Mouse (Mus musculus) embryonic facial prominence, embryonic 15.5 days (tissue): ENCODE results near the gene Rasal3. TPM values are rescaled to one million over a fixed set of nuclear protein-coding genes. Genes with fewer than 3 reads are reported as not detected.
A peak's percentile ranks its signal among the peaks of the same experiment; 100 is the strongest.

Source experiments
- ATAC-seq: fragments of 200-750 bp; cut with Nextera tagmentation; 2 replicates; pipeline ENCODE4 v1.8.0; 2017; ENCODE audit warnings: low read depth, moderate TSS enrichment; ENCODE audit not compliant: insufficient number of reproducible peaks, low FRiP score, low TSS enrichment
- H3K27ac ChIP-seq: fragments of 300-500 bp; sonication (generic); replicated peaks from 2 replicates; pipeline ENCODE4 v1.5.1; 2015; ENCODE audit warnings: mild to moderate bottlenecking, inconsistent platforms
- H3K27me3 ChIP-seq: fragments of 300-500 bp; sonication (generic); 2 replicates; pipeline ENCODE4 v1.6.1; 2015; ENCODE audit warnings: inconsistent platforms
- H3K36me3 ChIP-seq: fragments of 300-500 bp; sonication (generic); 2 replicates; pipeline ENCODE4 v1.6.1; 2015; ENCODE audit warnings: mild to moderate bottlenecking, inconsistent platforms
- H3K4me1 ChIP-seq: fragments of 300-500 bp; sonication (generic); 2 replicates; pipeline ENCODE4 v1.6.1; 2015; ENCODE audit warnings: inconsistent platforms
- H3K4me2 ChIP-seq: fragments of 300-500 bp; sonication (generic); replicated peaks from 2 replicates; pipeline ENCODE4 v1.6.1; 2015; ENCODE audit warnings: mild to moderate bottlenecking, inconsistent platforms
- H3K4me3 ChIP-seq: fragments of 300-500 bp; sonication (generic); replicated peaks from 2 replicates; pipeline ENCODE4 v1.5.1; 2015; ENCODE audit warnings: mild to moderate bottlenecking, inconsistent platforms
- H3K9ac ChIP-seq: fragments of 300-500 bp; sonication (generic); 2 replicates; pipeline ENCODE4 v1.6.1; 2015; ENCODE audit warnings: inconsistent platforms
- H3K9me3 ChIP-seq: fragments of 300-500 bp; sonication (generic); replicated peaks from 2 replicates; pipeline ENCODE4 v1.6.1; 2016; ENCODE audit warnings: inconsistent platforms
- WGBS: fragments of 180-500 bp; shearing (Covaris S2); methylation state at CpG from one replicate; pipeline ENCODE4 v1.1.7; 2015; 5-methylcytosine and 5-hydroxymethylcytosine counted together
- microRNA-seq: library from miRNA; unstranded; fragments of <30 nt; microRNA quantifications from one replicate; pipeline ENCODE4, GENCODE M21; 2016; ENCODE audit warnings: borderline number of aligned reads
- polyA plus RNA-seq: library from polyadenylated mRNA; unstranded; fragments of >200 nt; fragmentation: Nextera tagmentation; extraction: Ambion mirVana; gene quantifications from 2 replicates; pipeline ENCODE4 v1.2.1, GENCODE M21; 2015

Gene Rasal3
- polyA plus RNA-seq, 1 experiment from 2014 or later, result 1.8 TPM

- no peak for ATAC-seq
- Histone ChIP-seq H3K9me3 (no peaks in the 10 kb centered on the region), H3K4me3 (no peak overlapping the region), H3K4me1 (peaks cover 15% of the 10 kb centered on the region), H3K9ac (no peak overlapping the region), H3K4me2 (no peak overlapping the region), H3K27ac (no peak overlapping the region; the same call in 1 of the 2 replicates), H3K27me3 (no peaks in the 10 kb centered on the region), H3K36me3 (peaks cover 53% of the 10 kb centered on the region)
- 58% methylated on average over 4 of the region's 4 CpGs for WGBS
Measured at GRCm38 (mm10) chr17:32353696-32354095, 49.7 kb downstream of the Rasal3 start.

GRCm38 (mm10) chr17:32351726-32352125, 51.7 kb downstream of the Rasal3 start:
- H3K4me3 ChIP-seq, result no peak overlapping the region
- H3K36me3 ChIP-seq, result peaks cover 33% of the 10 kb centered on the region
- no peaks in the 10 kb centered on the region for H3K27me3 ChIP-seq
- peaks cover 21% of the 10 kb centered on the region for H3K4me1 ChIP-seq
- no peak overlapping the region for H3K4me2 ChIP-seq
- H3K9ac ChIP-seq, result no peak overlapping the region
- no peak overlapping the region for H3K27ac ChIP-seq
- ATAC-seq, result no peak
- no peaks in the 10 kb centered on the region for H3K9me3 ChIP-seq

GRCm38 (mm10) chr17:32351269-32351668, 52.1 kb downstream of the Rasal3 start:
- 71% methylated on average over 3 of the region's 3 CpGs for WGBS
- H3K27ac ChIP-seq, result no peak overlapping the region
- H3K36me3 ChIP-seq, result peaks cover 28% of the 10 kb centered on the region
- H3K4me1 ChIP-seq, result peaks cover 21% of the 10 kb centered on the region
- H3K9me3 ChIP-seq, result no peaks in the 10 kb centered on the region
- ATAC-seq, result no peak
- H3K27me3 ChIP-seq, result no peaks in the 10 kb centered on the region
- peak overlapping the region; percentile 83 for H3K4me2 ChIP-seq
- H3K4me3 ChIP-seq, result peak overlapping the region; percentile 96
- no peak overlapping the region for H3K9ac ChIP-seq

- Histone ChIP-seq H3K4me3 (peak within 1 kb of the TSS; percentile 96), H3K27me3 (no peaks in the 10 kb centered on the region), H3K27ac (peak within 1 kb of the TSS; percentile 82), H3K36me3 (peaks cover 21% of the 10 kb centered on the region), H3K9ac (peak within 1 kb of the TSS; percentile 70), H3K4me1 (peaks cover 21% of the 10 kb centered on the region), H3K4me2 (peak within 1 kb of the TSS; percentile 83), H3K9me3 (no peaks in the 10 kb centered on the region)
- under 1% methylated on average over 37 of the region's 37 CpGs for WGBS
- ATAC-seq, result peak; percentile 97
Measured at GRCm38 (mm10) chr17:32350382-32350983, 52.9 kb downstream of the Rasal3 start, which contains the start of gene Akap8l. Gene Akap8l, minus strand, starts transcription at chr17:32350607.

GRCm38 (mm10) chr17:32349851-32350381, 53.5 kb downstream of the Rasal3 start:
- H3K27me3 ChIP-seq, result no peaks in the 10 kb centered on the region
- under 1% methylated on average over 24 of the region's 24 CpGs for WGBS
- H3K27ac ChIP-seq, result peak overlapping the region; percentile 82
- peaks cover 17% of the 10 kb centered on the region for H3K36me3 ChIP-seq
- H3K9ac ChIP-seq, result peak overlapping the region; percentile 70
- peak overlapping the region; percentile 96 for H3K4me3 ChIP-seq
- peak overlapping the region; percentile 83 for H3K4me2 ChIP-seq
- H3K9me3 ChIP-seq, result no peaks in the 10 kb centered on the region
- peak; percentile 12; the same call in 1 of the 2 replicates for ATAC-seq
- H3K4me1 ChIP-seq, result peaks cover 21% of the 10 kb centered on the region

GRCm38 (mm10) chr17:32349037-32349732, 54.2 kb downstream of the Rasal3 start:
- peak overlapping the region; percentile 96 for H3K4me3 ChIP-seq
- WGBS, result 7% methylated on average over 4 of the region's 4 CpGs
- peaks cover 21% of the 10 kb centered on the region for H3K4me1 ChIP-seq
- peaks cover 16% of the 10 kb centered on the region for H3K36me3 ChIP-seq
- H3K4me2 ChIP-seq, result peak overlapping the region; percentile 83
- H3K27ac ChIP-seq, result peak overlapping the region; percentile 82; the same call in 1 of the 2 replicates
- peak; percentile 16; the same call in 1 of the 2 replicates for ATAC-seq
- H3K9me3 ChIP-seq, result no peaks in the 10 kb centered on the region
- peak overlapping the region; percentile 70; the same call in 1 of the 2 replicates for H3K9ac ChIP-seq
- no peaks in the 10 kb centered on the region for H3K27me3 ChIP-seq

GRCm38 (mm10) chr17:32348406-32348805, 55.0 kb downstream of the Rasal3 start:
- H3K4me2 ChIP-seq, result no peak overlapping the region
- no peak overlapping the region for H3K9ac ChIP-seq
- WGBS, result 85% methylated on average over 2 of the region's 2 CpGs

GRCm38 (mm10) chr17:32341102-32341501, 62.3 kb downstream of the Rasal3 start:
- Histone ChIP-seq H3K9ac (no peak overlapping the region), H3K36me3 (peaks cover 54% of the 10 kb centered on the region), H3K4me3 (no peak overlapping the region), H3K27ac (no peak overlapping the region), H3K4me2 (no peak overlapping the region), H3K27me3 (no peaks in the 10 kb centered on the region), H3K9me3 (no peaks in the 10 kb centered on the region), H3K4me1 (no peaks in the 10 kb centered on the region)
- no peak for ATAC-seq
- WGBS, result 88% methylated on average over 1 of the region's 1 CpGs

More at GRCm38 (mm10) chr17:32348406-32348805, 55.0 kb downstream of the Rasal3 start:
- no peak overlapping the region for H3K27ac ChIP-seq
- H3K4me3 ChIP-seq, result no peak overlapping the region
- ATAC-seq, result no peak
- H3K36me3 ChIP-seq, result peaks cover 15% of the 10 kb centered on the region
- H3K27me3 ChIP-seq, result no peaks in the 10 kb centered on the region
- no peaks in the 10 kb centered on the region for H3K9me3 ChIP-seq
- H3K4me1 ChIP-seq, result peaks cover 17% of the 10 kb centered on the region

Small RNA genes lying within 50 kb of the gene (microRNA-seq; reads per million reads assigned to microRNA genes)
- not detected for gene Gm22201

Other genes with a start within 250 kb of the Rasal3 start
- gene Notch3, start 236.7 kb downstream of the Rasal3 start, polyA plus RNA-seq, result 18.3 and 19.4 TPM in 2 replicates
- gene Ephx3, start 214.0 kb downstream of the Rasal3 start, polyA plus RNA-seq, result 10.3 and 11.9 TPM in 2 replicates
- 92.0 and 113 TPM in 2 replicates for gene Brd4, start 118.9 kb downstream of the Rasal3 start, polyA plus RNA-seq
- 91.5 and 97.9 TPM in 2 replicates for gene Akap8, start 82.3 kb downstream of the Rasal3 start, polyA plus RNA-seq
- 96.5 and 110 TPM in 2 replicates for gene Akap8l, start 53.0 kb downstream of the Rasal3 start, polyA plus RNA-seq
- 27.7 and 30.1 TPM in 2 replicates for gene Wiz, start 14.1 kb downstream of the Rasal3 start, polyA plus RNA-seq
- gene Pglyrp2, start 20.6 kb upstream of the Rasal3 start, polyA plus RNA-seq, result 0.13 and 0.20 TPM in 2 replicates
- gene Cyp4f39, start 49.1 kb upstream of the Rasal3 start, polyA plus RNA-seq, result 20.4 and 27.6 TPM in 2 replicates
- gene Cyp4f17, start 102.5 kb upstream of the Rasal3 start, polyA plus RNA-seq, result 11.7 and 15.5 TPM in 2 replicates
- 18.2 and 23.3 TPM in 2 replicates for gene Cyp4f16, start 133.0 kb upstream of the Rasal3 start, polyA plus RNA-seq
- gene Cyp4f37, start 217.7 kb upstream of the Rasal3 start, polyA plus RNA-seq, result not detected in 2 replicates